Mouse (Mus musculus) liver, embryonic 14.5 days (tissue): ENCODE results near the gene Xrn2. TPM values are rescaled to one million over a fixed set of nuclear protein-coding genes. Genes with fewer than 3 reads are reported as not detected.

ENCODE experiments used
- ATAC-seq: fragments of 200-750 bp; cut with Nextera tagmentation; 2 replicates; pipeline ENCODE4 v1.8.0; 2017; ENCODE audit warnings: moderate number of reproducible peaks, mild to moderate bottlenecking, moderate library complexity; ENCODE audit not compliant: insufficient read depth
- DNase-seq, 3 experiments: peaks; one replicate each; pipeline ENCODE4 v3.0.0-alpha.2; 2012 to 2013; ENCODE audit warnings: low read depth in 3 of 3, low spot score in 3 of 3
- H3K27ac ChIP-seq: fragments of 300-500 bp; sonication (generic); 2 replicates; pipeline ENCODE4 v1.5.1; 2014; ENCODE audit warnings: moderate library complexity, mild to moderate bottlenecking, control low read depth, inconsistent platforms
- H3K27me3 ChIP-seq: fragments of 300-500 bp; sonication (generic); 2 replicates; pipeline ENCODE4 v1.6.1; 2014; ENCODE audit warnings: mild to moderate bottlenecking, low read length, moderate library complexity; ENCODE audit not compliant: control insufficient read depth, insufficient read depth
- H3K36me3 ChIP-seq: fragments of 300-500 bp; sonication (generic); replicated peaks from 2 replicates; pipeline ENCODE4 v1.6.1; 2014; ENCODE audit warnings: low read depth; ENCODE audit not compliant: control insufficient read depth, insufficient read depth
- H3K4me1 ChIP-seq, 2 experiments: fragments of 200-500 bp in 1 of 2; fragments of 300-500 bp in 1 of 2; sonication (generic) in 1 of 2; replicated peaks; 2 replicates each; pipeline ENCODE4 v1.6.1; 2012 to 2014; ENCODE audit warnings: antibody characterized with exemption in 1 of 2, inconsistent platforms in 1 of 2, low read length in 1 of 2; ENCODE audit not compliant: control insufficient read depth in 2 of 2, insufficient read depth in 2 of 2
- H3K4me2 ChIP-seq: fragments of 300-500 bp; sonication (generic); 2 replicates; pipeline ENCODE4 v1.6.1; 2014; ENCODE audit warnings: low read depth, mild to moderate bottlenecking, control low read depth, moderate library complexity
- H3K4me3 ChIP-seq, 2 experiments: fragments of 200-500 bp in 1 of 2; fragments of 300-500 bp in 1 of 2; sonication (generic) in 1 of 2; 2 replicates each; pipeline ENCODE4 v1.5.1; 2012 to 2014; ENCODE audit warnings: low read depth in 2 of 2, low read length in 2 of 2, mild to moderate bottlenecking in 2 of 2, control low read depth in 1 of 2, inconsistent platforms in 1 of 2, moderate library complexity in 1 of 2; ENCODE audit not compliant: insufficient read depth in 1 of 2
- H3K9ac ChIP-seq: fragments of 300-500 bp; sonication (generic); replicated peaks from 2 replicates; pipeline ENCODE4 v1.6.1; 2014; ENCODE audit warnings: mild to moderate bottlenecking, control low read depth, moderate library complexity
- H3K9me3 ChIP-seq: fragments of 300-500 bp; sonication (generic); 2 replicates; pipeline ENCODE4 v1.6.1; 2016; ENCODE audit warnings: low read length, mixed read lengths; ENCODE audit not compliant: control insufficient read depth
- CTCF ChIP-seq: IDR thresholded peaks from 2 replicates; pipeline ENCODE4 v1.5.1; 2016; ENCODE audit warnings: antibody characterized with exemption, low read depth, control low read depth
- EP300 ChIP-seq: IDR thresholded peaks from 2 replicates; pipeline ENCODE4 v1.6.1; 2016; ENCODE audit warnings: antibody characterized with exemption, low read depth
- WGBS: fragments of 180-500 bp; shearing (Covaris S2); extraction: QIAGEN DNeasy Blood & Tissue Kit; methylation state at CpG from one replicate; pipeline ENCODE4 v1.1.7; 2014; ENCODE audit not compliant: insufficient replicate concordance; 5-methylcytosine and 5-hydroxymethylcytosine counted together
- polyA plus RNA-seq, 2 experiments: library from polyadenylated mRNA; depleted of rRNA in 1 of 2; stranded (reverse) in 1 of 2; unstranded in 1 of 2; fragments of >200 nt; fragmentation: Nextera tagmentation in 1 of 2; extraction: Ambion mirVana in 1 of 2; gene quantifications; 2 replicates each; pipeline versions ENCODE4 v1.2.1 to v1.2.3; 2012 to 2014

Gene Xrn2
- polyA plus RNA-seq, 2 experiments, result 20.6 to 32.2 TPM

DNA sequence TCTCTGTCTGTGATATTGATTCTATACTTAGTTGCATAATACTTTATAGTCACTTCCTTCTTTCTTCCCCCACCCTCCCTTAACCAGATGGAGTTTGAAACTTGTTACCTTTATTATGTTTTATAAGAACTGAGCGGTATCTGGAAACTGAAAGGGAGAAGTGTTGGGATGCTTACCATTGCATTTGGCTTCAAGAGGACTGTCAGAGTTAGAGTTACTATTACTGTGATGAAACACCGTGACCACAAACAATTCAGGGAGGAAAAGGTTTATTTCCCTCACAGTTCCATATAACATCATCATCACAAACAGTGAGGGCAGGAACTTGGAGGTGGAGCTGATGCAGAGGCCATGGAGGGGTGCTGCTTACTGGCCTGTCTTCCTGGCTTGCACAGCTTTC, 23.1 kb downstream of the Xrn2 start:
- no peaks in the 10 kb centered on the region for H3K4me1 ChIP-seq
- 78% methylated on average over 2 of the region's 2 CpGs for WGBS
- H3K27me3 ChIP-seq, result no peaks in the 10 kb centered on the region
- no peak overlapping the region for H3K4me3 ChIP-seq
- no peak overlapping the region for H3K27ac ChIP-seq
- H3K36me3 ChIP-seq, result peaks cover 10% of the 10 kb centered on the region
- H3K9me3 ChIP-seq, result no peaks in the 10 kb centered on the region
- TF ChIP-seq EP300 (no peak), CTCF (no peak)
- H3K9ac ChIP-seq, result no peak overlapping the region
- no peak overlapping the region for H3K4me2 ChIP-seq
- no peak for DNase-seq
- ATAC-seq, result no peak

DNA sequence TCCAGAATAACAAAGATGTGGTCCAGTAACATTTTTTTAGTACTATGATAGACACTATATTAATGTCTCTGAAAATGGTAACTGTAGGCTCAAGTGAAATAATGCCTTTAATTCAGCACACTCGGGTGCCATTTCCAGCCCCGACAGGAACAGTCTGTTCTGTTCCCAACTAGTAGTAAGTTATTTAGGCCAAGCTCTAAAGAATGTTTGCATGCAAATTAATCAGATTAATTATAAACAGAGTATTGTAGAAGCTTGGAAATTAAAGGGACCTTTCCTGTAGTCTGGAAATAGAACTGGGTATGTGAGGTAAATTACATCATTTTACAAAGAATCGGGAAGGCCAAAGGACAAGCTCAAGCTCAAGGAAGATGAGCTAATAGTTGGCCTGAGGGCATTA, 34.3 kb downstream of the Xrn2 start:
- Histone ChIP-seq H3K4me2 (no peak overlapping the region), H3K9me3 (no peaks in the 10 kb centered on the region), H3K27ac (no peak overlapping the region), H3K36me3 (peaks cover 13% of the 10 kb centered on the region), H3K9ac (no peak overlapping the region), H3K4me3 (no peak overlapping the region), H3K4me1 (no peaks in the 10 kb centered on the region), H3K27me3 (no peaks in the 10 kb centered on the region)
- ATAC-seq, result no peak
- WGBS, result 76% methylated on average over 3 of the region's 3 CpGs
- no peak for TF ChIP-seq CTCF
- no peak for TF ChIP-seq EP300
- no peak for DNase-seq

DNA sequence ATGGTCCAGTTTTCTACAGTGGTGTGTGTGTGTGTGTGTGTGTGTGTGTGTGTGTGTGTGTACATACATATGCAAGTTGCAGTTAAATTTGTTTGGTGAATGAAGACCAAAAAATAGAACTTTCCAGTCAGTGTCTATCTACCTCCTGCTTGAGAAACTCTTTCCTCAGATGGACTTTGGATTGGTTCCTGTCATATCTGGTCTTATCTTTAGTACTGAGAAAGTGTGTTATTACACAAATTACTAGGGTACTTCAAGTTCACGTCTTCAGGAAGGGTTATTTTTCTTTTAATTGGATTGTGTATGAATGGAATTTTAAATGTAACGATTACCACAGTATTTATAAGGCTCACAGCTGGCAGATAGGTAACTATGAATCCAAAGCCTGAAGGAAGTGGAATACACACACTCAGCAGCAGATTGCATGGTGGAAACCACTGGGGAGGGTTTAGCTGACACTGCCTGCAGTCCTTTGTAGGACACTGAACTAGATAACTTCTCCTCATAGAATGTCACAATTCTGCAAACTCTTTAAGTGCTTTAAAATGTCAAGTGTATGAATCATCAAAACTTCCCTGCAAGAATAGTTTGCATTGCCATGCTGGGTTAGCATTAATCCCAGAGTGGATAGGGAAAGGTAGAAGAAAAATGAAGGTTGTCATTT, 40.6 kb downstream of the Xrn2 start:
- Histone ChIP-seq H3K27me3 (no peaks in the 10 kb centered on the region), H3K27ac (no peak overlapping the region), H3K4me1 (no peaks in the 10 kb centered on the region), H3K36me3 (peaks cover 25% of the 10 kb centered on the region), H3K9ac (no peak overlapping the region), H3K9me3 (no peaks in the 10 kb centered on the region), H3K4me3 (no peak overlapping the region), H3K4me2 (no peak overlapping the region)
- WGBS, result 77% methylated on average over 2 of the region's 2 CpGs
- ATAC-seq (no peak), DNase-seq (no peak)
- TF ChIP-seq CTCF (no peak), EP300 (no peak)

DNA sequence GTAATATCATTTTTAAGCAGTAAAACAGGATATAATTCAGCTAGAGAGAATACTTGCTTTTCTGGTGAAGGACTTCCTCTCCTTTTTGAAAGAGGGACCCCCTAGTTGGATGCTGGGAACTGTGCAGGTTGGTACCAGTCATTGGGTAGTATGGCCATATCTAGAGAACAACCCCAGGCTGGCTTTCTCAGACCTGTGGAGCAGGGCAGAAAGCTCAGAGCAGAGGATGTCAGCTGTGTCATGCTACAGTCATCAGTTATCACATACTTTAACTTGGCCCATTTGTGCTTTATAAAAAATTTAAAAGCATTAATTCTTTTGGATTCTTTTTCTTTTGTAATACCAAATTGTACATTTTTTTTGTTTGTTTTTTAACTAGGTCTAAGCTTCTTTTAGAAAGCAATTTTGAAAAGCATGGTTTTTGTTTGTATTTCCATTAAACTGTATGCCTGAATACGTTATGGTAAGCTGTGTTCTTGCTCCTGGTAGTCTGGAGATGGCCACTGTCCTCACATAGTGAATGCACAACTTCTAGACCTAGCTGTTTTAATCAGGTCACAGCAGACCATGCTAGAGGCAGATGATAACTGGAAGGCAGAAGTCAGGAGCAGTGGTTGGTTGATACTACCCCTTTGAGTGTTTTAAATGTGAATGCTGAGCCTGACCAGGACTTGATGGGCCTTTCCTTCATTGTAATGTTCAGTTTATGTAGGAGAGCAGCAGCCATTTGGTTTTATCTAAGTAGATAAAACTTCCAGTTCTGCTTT, 54.9 kb downstream of the Xrn2 start:
- H3K4me2 ChIP-seq, result no peak overlapping the region
- H3K4me3 ChIP-seq, result no peak overlapping the region
- no peaks in the 10 kb centered on the region for H3K27me3 ChIP-seq
- WGBS, result 31% methylated on average over 1 of the region's 1 CpGs
- ATAC-seq, result peak; percentile 60
- no peak overlapping the region for H3K27ac ChIP-seq
- H3K9ac ChIP-seq, result no peak overlapping the region
- H3K36me3 ChIP-seq, result peaks cover 10% of the 10 kb centered on the region
- TF ChIP-seq EP300, result no peak
- no peak for TF ChIP-seq CTCF
- H3K4me1 ChIP-seq, result peaks cover 0 to 6% of the 10 kb centered on the region in 2 experiments; a peak in 1 of 4 replicates
- peak; percentile 10 to 25 (median 10) for DNase-seq
- no peaks in the 10 kb centered on the region for H3K9me3 ChIP-seq

- TF ChIP-seq CTCF, result no peak
- TF ChIP-seq EP300, result no peak
- H3K4me1 ChIP-seq, result peaks cover 0 to 6% of the 10 kb centered on the region in 2 experiments; a peak in 1 of 4 replicates
- DNase-seq, result no peak
- H3K9ac ChIP-seq, result no peak overlapping the region
- no peak overlapping the region for H3K4me3 ChIP-seq
- H3K36me3 ChIP-seq, result peaks cover 7% of the 10 kb centered on the region
- ATAC-seq, result no peak
- no peak overlapping the region for H3K4me2 ChIP-seq
- H3K27me3 ChIP-seq, result no peaks in the 10 kb centered on the region
- no peaks in the 10 kb centered on the region for H3K9me3 ChIP-seq
- no peak overlapping the region for H3K27ac ChIP-seq
- WGBS, result 60% methylated on average over 1 of the region's 1 CpGs
Observed at GRCm38 (mm10) chr2:147069077-147069476, 56.3 kb downstream of the Xrn2 start.
